Comparison of ENCODE assay signal across 8 mouse cellular contexts in genomic region chr2:180334551-180334986, GRCm38 (mm10). TPM values are rescaled to one million over a fixed set of nuclear protein-coding genes. Genes with fewer than 3 reads are reported as not detected.
DNase-seq lines count a peak whose midpoint lies in the region; ATAC-seq and TF ChIP-seq lines count a peak whose summit lies in the region.

TSS of gene Gata5 (minus strand) at chr2:180334699.

- whole genome bisulfite sequencing in forebrain, embryonic 10.5 days: under 1% methylated on average over 33 of the region's 33 CpGs
- WGBS in hindbrain, postnatal 0 days: under 1% methylated on average over 32 of the region's 33 CpGs
- WGBS in liver, embryonic 12.5 days (ENCODE audit: insufficient replicate concordance): 2% methylated on average over 30 of the region's 33 CpGs
- under 1% methylated on average over 33 of the region's 33 CpGs for WGBS in neural tube, embryonic 12.5 days

- H3K9me3 ChIP-seq in forebrain, embryonic 10.5 days: no peaks in the 10 kb centered on the region
- no peaks in the 10 kb centered on the region for H3K9me3 ChIP-seq in hindbrain, postnatal 0 days (ENCODE audit: low read length)
- H3K9me3 ChIP-seq in liver, embryonic 12.5 days (replicated peaks): no peaks in the 10 kb centered on the region
- H3K9me3 ChIP-seq in neural tube, embryonic 12.5 days: no peaks in the 10 kb centered on the region

- H3K4me3 ChIP-seq in forebrain, embryonic 10.5 days: peak within 1 kb of the TSS; percentile 51
- peak within 1 kb of the TSS; percentile 29 for H3K4me3 ChIP-seq in hindbrain, postnatal 0 days (ENCODE audit: low read length)
- peak within 1 kb of the TSS; percentile 50 for H3K4me3 ChIP-seq in liver, embryonic 12.5 days
- H3K4me3 ChIP-seq in neural tube, embryonic 12.5 days: peak within 1 kb of the TSS; percentile 30

- no peak within 1 kb of the TSS; the same call in 1 of the 2 replicates for H3K9ac ChIP-seq in hindbrain, postnatal 0 days (replicated peaks; ENCODE audit: low read length)
- H3K9ac ChIP-seq in liver, embryonic 12.5 days: peak within 1 kb of the TSS; percentile 60
- H3K9ac ChIP-seq in neural tube, embryonic 12.5 days: peak within 1 kb of the TSS; percentile 49

- TF ChIP-seq CTCF in hindbrain, postnatal 0 days (IDR thresholded peaks at IDR 0.05; ENCODE audit: low read depth): no peak

- DNase-seq in R1 (ENCODE audit: low read depth, low spot score): peak; percentile 54
- peak; percentile 76 for DNase-seq in forebrain, embryonic 10.5 days (ENCODE audit: extremely low spot score, low spot score)
- no peak for DNase-seq in hindbrain, postnatal 0 days (ENCODE audit: low spot score)
- DNase-seq in left cerebral cortex, adult 11 months (ENCODE audit: low spot score): no peak
- DNase-seq in frontal cortex, postnatal 14 days (ENCODE audit: low spot score in 2 of 2): no peak
- no peak for DNase-seq in gastrocnemius, postnatal 25 days

- no peaks in the 10 kb centered on the region for H3K36me3 ChIP-seq in forebrain, embryonic 10.5 days (replicated peaks)
- H3K36me3 ChIP-seq in hindbrain, postnatal 0 days (ENCODE audit: insufficient read depth, low read length): no peaks in the 10 kb centered on the region
- H3K36me3 ChIP-seq in liver, embryonic 12.5 days: no peaks in the 10 kb centered on the region
- H3K36me3 ChIP-seq in neural tube, embryonic 12.5 days: no peaks in the 10 kb centered on the region

- H3K27me3 ChIP-seq in forebrain, embryonic 10.5 days (ENCODE audit: poor library complexity, severe bottlenecking): peaks cover 97% of the 10 kb centered on the region
- H3K27me3 ChIP-seq in hindbrain, postnatal 0 days (ENCODE audit: insufficient read depth, low read length): peaks cover 34% of the 10 kb centered on the region
- H3K27me3 ChIP-seq in liver, embryonic 12.5 days (replicated peaks): peaks cover 92% of the 10 kb centered on the region
- H3K27me3 ChIP-seq in neural tube, embryonic 12.5 days (replicated peaks): peaks cover 76% of the 10 kb centered on the region

- peak within 1 kb of the TSS; percentile 51 for H3K4me2 ChIP-seq in hindbrain, postnatal 0 days (ENCODE audit: low read depth, low read length)
- peak within 1 kb of the TSS; percentile 56 for H3K4me2 ChIP-seq in liver, embryonic 12.5 days
- H3K4me2 ChIP-seq in neural tube, embryonic 12.5 days (replicated peaks): peak within 1 kb of the TSS; percentile 64

- H3K4me1 ChIP-seq in forebrain, embryonic 10.5 days: peaks cover 34% of the 10 kb centered on the region
- no peaks in the 10 kb centered on the region for H3K4me1 ChIP-seq in hindbrain, postnatal 0 days (ENCODE audit: insufficient read depth, low read length)
- H3K4me1 ChIP-seq in liver, embryonic 12.5 days: peaks cover 4% of the 10 kb centered on the region
- peaks cover 15% of the 10 kb centered on the region for H3K4me1 ChIP-seq in neural tube, embryonic 12.5 days

- peak; percentile 24; the same call in 1 of the 2 replicates for ATAC-seq in hindbrain, postnatal 0 days
- peak; percentile 65 for ATAC-seq in liver, embryonic 12.5 days
- ATAC-seq in neural tube, embryonic 12.5 days (ENCODE audit: low FRiP score, low read depth): peak; percentile 56; the same call in 1 of the 2 replicates

- H3K27ac ChIP-seq in forebrain, embryonic 10.5 days: peak within 1 kb of the TSS; percentile 51
- no peak within 1 kb of the TSS for H3K27ac ChIP-seq in hindbrain, postnatal 0 days
- peak within 1 kb of the TSS; percentile 57; the same call in 1 of the 2 replicates for H3K27ac ChIP-seq in liver, embryonic 12.5 days
- no peak within 1 kb of the TSS for H3K27ac ChIP-seq in neural tube, embryonic 12.5 days

RNA-seq across cellular contexts. Expression of gene Gata5, which starts in this region (rescaled TPM):
- 0.15 TPM in 1 of 2 replicates, not detected in the other for polyA plus RNA-seq in forebrain, embryonic 10.5 days (2016; fragmentation: Nextera tagmentation; extraction: Ambion mirVana)
- total RNA-seq in hindbrain, postnatal 0 days (2014; rRNA removed): not detected in 2 replicates
- not detected in 2 replicates for polyA plus RNA-seq in hindbrain, postnatal 0 days (2015; fragmentation: Nextera tagmentation; extraction: Ambion mirVana)
- polyA plus RNA-seq in liver, embryonic 12.5 days (2016; fragmentation: Nextera tagmentation; extraction: Ambion mirVana): 3.0 and 3.1 TPM in 2 replicates
- 0.08 TPM in 1 of 2 replicates, not detected in the other for polyA plus RNA-seq in neural tube, embryonic 12.5 days (2016; fragmentation: Nextera tagmentation; extraction: Ambion mirVana)
- not detected for total RNA-seq in gastrocnemius, postnatal 25 days (2021)

Comparison
In these comparisons a context has a peak if more than half of its experiments do, and no peak if none do; other contexts are left out.
1. Peak in DNase-seq, H3K4me3 ChIP-seq and H3K27ac ChIP-seq in forebrain, embryonic 10.5 days; RNA of the gene not detected or under 1 TPM.
2. Peak in ATAC-seq, H3K4me3 ChIP-seq and H3K4me2 ChIP-seq in hindbrain, postnatal 0 days; RNA of the gene not detected or under 1 TPM.
3. Peak in ATAC-seq, H3K4me3 ChIP-seq, H3K9ac ChIP-seq and H3K4me2 ChIP-seq in neural tube, embryonic 12.5 days; RNA of the gene not detected or under 1 TPM.